Mouse (Mus musculus) kidney, adult 2 months (tissue): Measurements from ENCODE around the gene Cfap97d2. TPM values are rescaled to one million over a fixed set of nuclear protein-coding genes. Genes with fewer than 3 reads are reported as not detected.
A peak's percentile ranks its signal among the peaks of the same experiment; 100 is the strongest.

Source experiments
- DNase-seq: peaks from one replicate; pipeline ENCODE4 v3.0.0; 2021
- H3K27ac ChIP-seq: fragments of 200-500 bp; 2 replicates; pipeline ENCODE4 v1.5.1; 2012; ENCODE audit warnings: low read depth, low read length, control low read depth, inconsistent platforms; ENCODE audit not compliant: insufficient read depth
- H3K27me3 ChIP-seq: fragments of 200-500 bp; replicated peaks from 2 replicates; pipeline ENCODE4 v1.6.1; 2012; ENCODE audit warnings: mild to moderate bottlenecking, moderate library complexity, low read length, inconsistent platforms; ENCODE audit not compliant: control insufficient read depth, insufficient read depth
- H3K36me3 ChIP-seq: fragments of 200-500 bp; 2 replicates; pipeline ENCODE4 v1.6.1; 2012; ENCODE audit warnings: mild to moderate bottlenecking, moderate library complexity, low read length, inconsistent platforms; ENCODE audit not compliant: control insufficient read depth, insufficient read depth
- H3K4me1 ChIP-seq: fragments of 200-500 bp; 2 replicates; pipeline ENCODE4 v1.6.1; 2011; ENCODE audit warnings: low read length; ENCODE audit not compliant: control insufficient read depth, insufficient read depth
- H3K4me3 ChIP-seq: fragments of 200-500 bp; 2 replicates; pipeline ENCODE4 v1.5.1; 2011; ENCODE audit warnings: mild to moderate bottlenecking, low read depth, low read length, control low read depth; ENCODE audit not compliant: insufficient read depth
- CTCF ChIP-seq: fragments of 200-500 bp; conservative IDR thresholded peaks from 2 replicates; pipeline ENCODE4 v1.5.1; 2011; ENCODE audit warnings: low read depth, mild to moderate bottlenecking, control low read depth, low read length, moderate library complexity, mixed read lengths; ENCODE audit not compliant: insufficient read depth, insufficient read length
- POLR2A ChIP-seq: fragments of 200-500 bp; IDR thresholded peaks from one replicate; pipeline ENCODE4 v1.6.1; 2011; ENCODE audit warnings: low read depth, low read length, control low read depth
- WGBS: fragments of 180-500 bp; shearing (Covaris S2); methylation state at CpG from one replicate; pipeline ENCODE4 v1.1.7; 2018; 5-methylcytosine and 5-hydroxymethylcytosine counted together
- polyA plus RNA-seq: library from polyadenylated mRNA; depleted of rRNA; stranded (reverse); fragments of >200 nt; gene quantifications from 2 replicates; pipeline ENCODE4 v1.2.3, GENCODE M21; 2012; rRNA removed

The Cfap97d2 gene
- polyA plus RNA-seq, 1 experiment: not detected

DNA sequence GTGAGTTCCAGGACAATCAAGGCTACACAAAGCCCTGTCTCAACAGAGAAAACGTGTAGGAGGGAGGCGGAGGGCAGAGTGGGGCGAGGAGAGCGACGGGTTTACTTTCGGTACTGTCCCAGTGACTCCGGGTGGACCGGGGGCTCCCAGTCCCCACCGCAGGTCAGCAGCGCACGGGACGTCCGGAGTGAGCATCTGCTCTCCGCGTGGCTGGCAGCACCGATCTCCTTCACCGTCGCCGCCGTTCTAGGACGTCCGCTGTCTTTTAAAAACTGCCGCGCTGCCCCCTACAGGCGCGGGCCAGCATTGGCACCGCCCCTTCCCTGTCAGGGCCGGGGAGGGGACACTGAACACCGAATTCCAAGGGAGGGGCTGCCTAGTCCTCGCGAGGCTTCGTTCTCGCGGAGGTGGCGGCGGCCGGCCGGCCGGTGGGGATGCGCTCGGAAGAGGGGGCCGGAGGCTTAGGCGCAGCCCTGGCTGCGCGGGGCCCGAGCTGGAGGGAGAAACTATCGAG, 79.6 kb downstream of the Cfap97d2 start, which contains the start of gene Upf3a:
Upf3a (plus strand) TSS at position 366 of the 514 bp plus-strand sequence.
- peak; percentile 94 for DNase-seq
- H3K4me3 ChIP-seq: peak within 1 kb of the TSS; percentile 89
- TF ChIP-seq CTCF: peak; percentile 64
- TF ChIP-seq POLR2A: no peak
- no peaks in the 10 kb centered on the region for H3K27me3 ChIP-seq
- peaks cover 3% of the 10 kb centered on the region; the same call in 1 of the 2 replicates for H3K4me1 ChIP-seq
- WGBS: under 1% methylated on average over 47 of the region's 47 CpGs
- H3K27ac ChIP-seq: peak within 1 kb of the TSS; percentile 94
- H3K36me3 ChIP-seq: no peaks in the 10 kb centered on the region

- no peaks in the 10 kb centered on the region for H3K27me3 ChIP-seq
- WGBS: under 1% methylated on average over 47 of the region's 47 CpGs
- peak overlapping the region; percentile 94 for H3K27ac ChIP-seq
- no peaks in the 10 kb centered on the region for H3K36me3 ChIP-seq
- peak; percentile 97 for DNase-seq
- H3K4me3 ChIP-seq: peak overlapping the region; percentile 89
- peaks cover 3% of the 10 kb centered on the region; the same call in 1 of the 2 replicates for H3K4me1 ChIP-seq
- TF ChIP-seq CTCF (peak; percentile 70), POLR2A (no peak)
Measured at GRCm38 (mm10) chr8:13785764-13786299, 80.1 kb downstream of the Cfap97d2 start.

DNA sequence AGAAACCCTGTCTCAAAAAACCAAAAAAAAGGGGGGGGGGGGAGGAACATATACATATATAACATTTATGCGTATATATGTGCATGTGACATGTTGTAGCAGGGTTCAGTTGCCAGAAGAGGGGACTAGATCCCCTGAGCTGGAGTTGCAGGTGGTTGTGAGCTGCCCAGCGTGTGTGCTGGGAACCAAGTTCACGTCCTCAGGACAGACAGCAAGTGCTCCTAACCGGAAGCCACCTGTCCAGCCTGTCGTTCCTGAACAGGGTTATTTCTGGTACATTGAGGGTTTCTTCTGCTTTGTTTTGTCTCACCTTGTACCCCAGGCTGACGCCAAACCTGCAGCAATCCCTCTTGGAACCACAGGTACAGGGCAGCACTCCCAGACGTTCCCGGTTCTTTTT, 83.9 kb downstream of the Cfap97d2 start:
- Histone ChIP-seq H3K27ac (no peak overlapping the region), H3K4me3 (no peak overlapping the region), H3K4me1 (peaks cover 3% of the 10 kb centered on the region; the same call in 1 of the 2 replicates), H3K27me3 (no peaks in the 10 kb centered on the region), H3K36me3 (no peaks in the 10 kb centered on the region)
- 92% methylated on average over 8 of the region's 8 CpGs for WGBS
- no peak for DNase-seq
- TF ChIP-seq CTCF (no peak), POLR2A (no peak)

Other genes with a start within 250 kb of the Cfap97d2 start
- gene Gas6, start 211.4 kb upstream of the Cfap97d2 start, polyA plus RNA-seq: 461 and 486 TPM in 2 replicates
- gene 1700029H14Rik, start 143.4 kb upstream of the Cfap97d2 start, polyA plus RNA-seq: not detected in 2 replicates
- gene Rasa3, start 28.3 kb upstream of the Cfap97d2 start, polyA plus RNA-seq: 9.4 and 10.8 TPM in 2 replicates
- gene Cdc16, start 51.8 kb downstream of the Cfap97d2 start, polyA plus RNA-seq: 30.2 and 33.1 TPM in 2 replicates
- gene Upf3a, start 79.7 kb downstream of the Cfap97d2 start, polyA plus RNA-seq: 7.1 and 8.1 TPM in 2 replicates
- not detected in 2 replicates for gene AF366264, start 132.5 kb downstream of the Cfap97d2 start, polyA plus RNA-seq
- gene Champ1, start 163.8 kb downstream of the Cfap97d2 start, polyA plus RNA-seq: 8.8 and 10.3 TPM in 2 replicates
- gene Coprs, start 184.4 kb downstream of the Cfap97d2 start, polyA plus RNA-seq: 31.4 TPM in 2 replicates